Mouse (Mus musculus) stomach, embryonic 16.5 days (tissue): ENCODE measurements around the gene Hspb8. TPM values are rescaled to one million over a fixed set of nuclear protein-coding genes. Genes with fewer than 3 reads are reported as not detected.

Experiments
- ATAC-seq: fragments of 200-750 bp; cut with Nextera tagmentation; 2 replicates; pipeline ENCODE4 v1.8.0; 2017; ENCODE audit warnings: moderate number of reproducible peaks, moderate TSS enrichment; ENCODE audit not compliant: insufficient read depth, low FRiP score
- H3K27ac ChIP-seq: fragments of 300-500 bp; sonication (generic); 2 replicates; pipeline ENCODE4 v1.5.1; 2014; ENCODE audit warnings: low read length
- H3K27me3 ChIP-seq: fragments of 300-500 bp; sonication (generic); 2 replicates; pipeline ENCODE4 v1.6.1; 2014; ENCODE audit warnings: low read length, control low read depth, mixed read lengths; ENCODE audit not compliant: control insufficient read depth, insufficient read depth
- H3K36me3 ChIP-seq: fragments of 300-500 bp; sonication (generic); 2 replicates; pipeline ENCODE4 v1.6.1; 2014; ENCODE audit warnings: low read length; ENCODE audit not compliant: control insufficient read depth, insufficient read depth
- H3K4me1 ChIP-seq: fragments of 300-500 bp; sonication (generic); 2 replicates; pipeline ENCODE4 v1.6.1; 2014; ENCODE audit warnings: low read length, control low read depth, mixed read lengths; ENCODE audit not compliant: control insufficient read depth, insufficient read depth
- H3K4me2 ChIP-seq: fragments of 300-500 bp; sonication (generic); 2 replicates; pipeline ENCODE4 v1.6.1; 2014; ENCODE audit warnings: low read depth, low read length, mixed read lengths
- H3K4me3 ChIP-seq: fragments of 300-500 bp; sonication (generic); replicated peaks from 2 replicates; pipeline ENCODE4 v1.5.1; 2014; ENCODE audit warnings: mild to moderate bottlenecking, low read length
- H3K9ac ChIP-seq: fragments of 300-500 bp; sonication (generic); 2 replicates; pipeline ENCODE4 v1.6.1; 2014; ENCODE audit warnings: low read length
- H3K9me3 ChIP-seq: fragments of 300-500 bp; sonication (generic); replicated peaks from 2 replicates; pipeline ENCODE4 v1.6.1; 2016; ENCODE audit warnings: low read length, control low read depth; ENCODE audit not compliant: control insufficient read depth
- WGBS: fragments of 180-500 bp; shearing (Covaris S2); extraction: QIAGEN DNeasy Blood & Tissue Kit; methylation state at CpG from one replicate; pipeline ENCODE4 v1.1.7; 2014; 5-methylcytosine and 5-hydroxymethylcytosine counted together
- polyA plus RNA-seq: library from polyadenylated mRNA; unstranded; fragments of >200 nt; fragmentation: Nextera tagmentation; extraction: Ambion mirVana; gene quantifications from 2 replicates; pipeline ENCODE4 v1.2.1, GENCODE M21; 2015

Hspb8 gene
- polyA plus RNA-seq, 1 experiment from 2014 or later, result 38.5 TPM

DNA sequence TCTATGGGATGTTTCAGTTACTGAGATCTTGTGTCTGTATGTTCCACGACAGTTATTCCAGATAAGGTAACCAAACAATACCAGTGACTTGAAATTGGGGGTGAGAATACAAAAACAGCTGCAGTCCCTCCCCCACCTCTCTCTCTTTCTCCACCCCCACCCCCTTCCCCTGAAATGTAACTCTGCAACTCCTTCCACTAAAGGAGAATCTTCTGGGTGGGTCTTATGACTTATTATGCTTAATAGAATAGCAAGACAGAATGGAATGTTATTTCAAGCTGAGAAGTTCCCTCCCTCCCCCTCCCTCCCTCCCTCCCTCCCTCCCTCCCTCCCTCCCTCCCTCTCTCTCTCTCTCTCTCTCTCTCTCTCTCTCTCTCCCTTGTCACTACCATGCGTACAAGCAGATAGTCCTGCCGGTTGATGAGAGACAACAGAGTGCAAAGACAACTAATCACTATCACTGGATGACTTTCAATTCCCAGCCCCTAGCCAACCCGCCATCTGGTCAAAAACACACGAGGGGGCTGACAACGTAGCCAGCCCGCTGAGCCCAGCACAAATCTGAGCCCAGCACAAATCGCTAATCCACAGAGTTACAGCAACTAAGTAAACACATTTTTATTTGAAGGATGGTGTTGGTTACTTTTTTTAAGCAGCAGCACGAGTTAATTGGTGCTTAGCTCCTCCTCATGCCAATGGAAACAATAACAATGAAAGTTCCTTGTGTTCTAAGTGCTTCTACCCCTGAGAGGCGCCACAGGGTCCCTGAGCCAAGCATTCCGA, 25.9 kb upstream of the Hspb8 start:
- Histone ChIP-seq H3K9me3 (no peaks in the 10 kb centered on the region), H3K9ac (peak overlapping the region; percentile 31; the same call in 1 of the 2 replicates), H3K27me3 (no peaks in the 10 kb centered on the region), H3K27ac (peak overlapping the region; percentile 60), H3K4me2 (peak overlapping the region; percentile 34), H3K4me3 (peak overlapping the region; percentile 23), H3K36me3 (no peaks in the 10 kb centered on the region), H3K4me1 (peaks cover 16% of the 10 kb centered on the region)
- WGBS, result 2% methylated on average over 10 of the region's 11 CpGs
- ATAC-seq, result no peak

DNA sequence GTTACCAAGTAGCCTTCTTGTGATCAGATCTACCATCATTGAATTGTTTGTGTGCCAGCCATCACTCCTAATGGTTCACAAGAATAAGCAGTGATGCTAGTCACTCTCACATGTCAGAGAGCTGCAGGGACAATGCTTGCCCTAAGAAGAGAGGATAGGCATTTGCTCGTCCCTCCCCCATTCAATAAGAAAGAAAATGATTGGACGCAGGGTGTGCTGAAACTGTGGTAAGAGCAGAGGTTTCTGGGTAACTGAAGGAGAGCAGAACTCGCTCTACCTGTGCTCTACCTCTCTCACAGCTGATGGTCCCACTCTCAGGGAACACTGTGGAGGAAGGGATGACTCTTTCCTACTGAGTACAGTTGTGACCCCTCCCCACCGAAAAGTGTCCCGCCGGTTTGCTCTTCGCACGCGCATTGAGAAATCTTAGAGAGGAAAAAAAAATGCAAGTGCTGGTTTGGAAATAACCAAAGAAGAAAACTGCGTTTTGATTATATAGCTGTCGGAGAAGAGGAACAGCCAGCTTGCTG, 25.2 kb upstream of the Hspb8 start:
- 25% methylated on average over 11 of the region's 11 CpGs for whole genome bisulfite sequencing
- Histone ChIP-seq H3K27ac (peak overlapping the region; percentile 44), H3K4me1 (peaks cover 16% of the 10 kb centered on the region), H3K4me3 (peak overlapping the region; percentile 23), H3K9ac (peak overlapping the region; percentile 31; the same call in 1 of the 2 replicates), H3K36me3 (no peaks in the 10 kb centered on the region), H3K4me2 (peak overlapping the region; percentile 34), H3K9me3 (no peaks in the 10 kb centered on the region), H3K27me3 (no peaks in the 10 kb centered on the region)
- ATAC-seq, result no peak

GRCm38 (mm10) chr5:116446552-116446951, 23.9 kb upstream of the Hspb8 start:
- no peaks in the 10 kb centered on the region for H3K9me3 ChIP-seq
- 54% methylated on average over 23 of the region's 23 CpGs for WGBS

GRCm38 (mm10) chr5:116445634-116446367, 23.1 kb upstream of the Hspb8 start:
- H3K4me1 ChIP-seq, result peaks cover 16% of the 10 kb centered on the region
- no peak overlapping the region for H3K4me3 ChIP-seq
- ATAC-seq, result no peak
- no peak overlapping the region for H3K4me2 ChIP-seq
- H3K9me3 ChIP-seq, result no peaks in the 10 kb centered on the region
- 38% methylated on average over 10 of the region's 10 CpGs for whole genome bisulfite sequencing
- no peak overlapping the region for H3K27ac ChIP-seq
- H3K9ac ChIP-seq, result no peak overlapping the region; the same call in 1 of the 2 replicates
- H3K27me3 ChIP-seq, result no peaks in the 10 kb centered on the region
- H3K36me3 ChIP-seq, result no peaks in the 10 kb centered on the region

More at GRCm38 (mm10) chr5:116446552-116446951, 23.9 kb upstream of the Hspb8 start:
- Histone ChIP-seq H3K4me2 (0 out of 2 replicates have a peak overlapping the region, but pooled peaks have one; percentile 27), H3K4me1 (peaks cover 16% of the 10 kb centered on the region), H3K36me3 (no peaks in the 10 kb centered on the region), H3K27ac (no peak overlapping the region), H3K4me3 (0 out of 2 replicates have a peak overlapping the region, but pooled peaks have one; percentile 5), H3K27me3 (no peaks in the 10 kb centered on the region), H3K9ac (no peak overlapping the region; the same call in none of the 2 replicates)
- ATAC-seq, result peak; percentile 23; the same call in 1 of the 2 replicates

GRCm38 (mm10) chr5:116444517-116444916, 21.9 kb upstream of the Hspb8 start:
- Histone ChIP-seq H3K9ac (peak overlapping the region; percentile 21), H3K27me3 (no peaks in the 10 kb centered on the region), H3K9me3 (no peaks in the 10 kb centered on the region), H3K4me3 (no peak overlapping the region), H3K36me3 (no peaks in the 10 kb centered on the region), H3K4me1 (peaks cover 16% of the 10 kb centered on the region), H3K4me2 (no peak overlapping the region), H3K27ac (no peak overlapping the region)
- WGBS, result 53% methylated on average over 27 of the region's 27 CpGs
- no peak for ATAC-seq

DNA sequence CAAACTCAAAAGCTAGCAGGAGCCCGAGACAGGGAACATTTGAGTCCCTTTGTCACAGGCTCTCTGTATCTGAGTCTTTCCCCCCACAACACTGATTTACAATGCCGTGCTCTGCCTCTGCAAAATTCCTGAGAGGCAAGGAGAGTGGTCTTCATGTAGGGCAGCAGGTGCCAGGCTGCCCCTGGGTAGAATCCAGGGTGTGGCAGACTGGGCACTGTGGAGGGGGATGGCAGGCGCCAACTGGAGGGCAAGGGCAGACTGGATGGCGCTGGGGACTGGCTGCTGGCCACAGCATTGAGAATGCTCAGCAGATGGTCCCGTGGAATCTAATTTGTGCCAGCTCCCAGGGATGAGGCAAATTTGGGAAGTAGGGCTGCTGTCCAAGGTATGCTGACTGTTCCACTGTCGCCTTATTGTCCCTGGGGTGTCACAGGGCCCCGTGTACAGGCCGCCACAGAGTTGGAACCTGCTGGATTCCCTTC, 20.8 kb upstream of the Hspb8 start:
- H3K9ac ChIP-seq, result no peak overlapping the region
- peaks cover 8% of the 10 kb centered on the region; the same call in 1 of the 2 replicates for H3K4me1 ChIP-seq
- WGBS, result 83% methylated on average over 8 of the region's 8 CpGs
- H3K36me3 ChIP-seq, result no peaks in the 10 kb centered on the region
- H3K9me3 ChIP-seq, result no peaks in the 10 kb centered on the region
- no peak overlapping the region for H3K4me2 ChIP-seq
- ATAC-seq, result no peak
- H3K4me3 ChIP-seq, result no peak overlapping the region
- no peak overlapping the region for H3K27ac ChIP-seq
- no peaks in the 10 kb centered on the region for H3K27me3 ChIP-seq

DNA sequence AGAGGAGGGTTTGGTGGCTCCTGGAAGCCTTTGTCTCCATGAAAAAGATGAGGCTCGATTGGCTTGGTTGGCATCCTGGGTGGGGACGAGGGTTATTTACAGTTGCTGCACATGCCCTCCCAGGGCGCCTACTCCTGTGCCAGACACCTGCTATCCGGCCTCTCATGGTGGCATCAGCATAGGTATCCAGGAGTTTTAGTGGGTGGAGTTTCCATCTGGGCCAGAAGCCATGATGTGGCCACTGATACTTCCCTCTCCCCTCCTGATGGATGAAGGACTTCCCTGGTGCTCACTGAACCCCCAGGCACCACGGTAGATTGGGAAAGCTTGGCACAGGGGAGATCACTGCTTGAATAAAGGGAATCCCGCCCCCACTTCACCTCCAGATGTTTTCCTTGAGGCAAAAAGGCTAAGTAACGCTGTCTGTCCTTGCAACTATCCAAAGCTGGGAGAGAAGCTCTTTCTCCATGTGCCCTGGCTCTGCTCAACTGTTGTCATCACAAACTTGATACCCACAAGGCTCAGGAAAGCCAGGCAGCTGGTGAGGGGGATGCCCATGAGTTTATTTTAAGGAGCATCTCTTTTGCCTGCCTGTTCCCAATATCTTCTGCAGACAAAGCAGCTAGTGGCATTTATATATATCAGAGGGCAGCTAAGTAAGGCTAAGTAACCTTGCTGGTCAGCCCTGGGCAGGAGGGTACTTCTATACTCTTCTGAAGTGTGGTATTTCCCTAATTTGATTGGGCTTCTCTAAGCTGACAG, 20.2 kb upstream of the Hspb8 start:
- no peaks in the 10 kb centered on the region for H3K36me3 ChIP-seq
- no peak overlapping the region for H3K4me3 ChIP-seq
- peaks cover 8% of the 10 kb centered on the region; the same call in 1 of the 2 replicates for H3K4me1 ChIP-seq
- WGBS, result 73% methylated on average over 7 of the region's 7 CpGs
- H3K4me2 ChIP-seq, result no peak overlapping the region
- H3K9me3 ChIP-seq, result no peaks in the 10 kb centered on the region
- no peaks in the 10 kb centered on the region for H3K27me3 ChIP-seq
- no peak for ATAC-seq
- H3K27ac ChIP-seq, result no peak overlapping the region
- no peak overlapping the region for H3K9ac ChIP-seq

GRCm38 (mm10) chr5:116440251-116440650, 17.6 kb upstream of the Hspb8 start:
- Histone ChIP-seq H3K4me1 (no peaks in the 10 kb centered on the region), H3K4me2 (no peak overlapping the region), H3K27me3 (no peaks in the 10 kb centered on the region), H3K36me3 (no peaks in the 10 kb centered on the region), H3K4me3 (no peak overlapping the region), H3K9me3 (no peaks in the 10 kb centered on the region), H3K9ac (no peak overlapping the region), H3K27ac (no peak overlapping the region)
- no peak for ATAC-seq
- 57% methylated on average over 4 of the region's 4 CpGs for WGBS
